Mouse (Mus musculus) neural tube, embryonic 12.5 days (tissue): ENCODE measurements around the gene Cd200. TPM values are rescaled to one million over a fixed set of nuclear protein-coding genes. Genes with fewer than 3 reads are reported as not detected.
"Not testable (repeated sequence)": the region's sequence is repeated elsewhere in the genome, so short reads cannot be mapped to it uniquely, and the experiment has no call there.

ENCODE experiments used
- ATAC-seq: fragments of 200-750 bp; cut with Nextera tagmentation; 2 replicates; pipeline ENCODE4 v1.8.0; 2017; ENCODE audit warnings: low read depth, mild to moderate bottlenecking, moderate TSS enrichment, moderate library complexity; ENCODE audit not compliant: low FRiP score
- H3K27ac ChIP-seq: fragments of 300-500 bp; sonication (generic); 2 replicates; pipeline ENCODE4 v1.5.1; 2016
- H3K27me3 ChIP-seq: fragments of 300-500 bp; sonication (generic); replicated peaks from 2 replicates; pipeline ENCODE4 v1.6.1; 2016; ENCODE audit warnings: mild to moderate bottlenecking
- H3K36me3 ChIP-seq: fragments of 300-500 bp; sonication (generic); 2 replicates; pipeline ENCODE4 v1.6.1; 2016; ENCODE audit warnings: mild to moderate bottlenecking
- H3K4me1 ChIP-seq: fragments of 300-500 bp; sonication (generic); 2 replicates; pipeline ENCODE4 v1.6.1; 2016
- H3K4me2 ChIP-seq: fragments of 300-500 bp; sonication (generic); replicated peaks from 2 replicates; pipeline ENCODE4 v1.6.1; 2016; ENCODE audit warnings: mild to moderate bottlenecking
- H3K4me3 ChIP-seq: fragments of 300-500 bp; sonication (generic); 2 replicates; pipeline ENCODE4 v1.5.1; 2016
- H3K9ac ChIP-seq: fragments of 300-500 bp; sonication (generic); 2 replicates; pipeline ENCODE4 v1.6.1; 2016; ENCODE audit warnings: mild to moderate bottlenecking
- H3K9me3 ChIP-seq: fragments of 300-500 bp; sonication (generic); 2 replicates; pipeline ENCODE4 v1.6.1; 2016; ENCODE audit warnings: mild to moderate bottlenecking
- WGBS: fragments of 180-500 bp; shearing (Covaris S2); methylation state at CpG from one replicate; pipeline ENCODE4 v1.1.7; 2016; 5-methylcytosine and 5-hydroxymethylcytosine counted together
- polyA plus RNA-seq: library from polyadenylated mRNA; unstranded; fragments of >200 nt; fragmentation: Nextera tagmentation; extraction: Ambion mirVana; gene quantifications from 2 replicates; pipeline ENCODE4 v1.2.1, GENCODE M21; 2016

Cd200 gene
- 102 and 104 TPM in 2 replicates for polyA plus RNA-seq

- no peaks in the 10 kb centered on the region for H3K9me3 ChIP-seq
- H3K9ac ChIP-seq, result peak within 1 kb of the TSS; percentile 73
- WGBS, result under 1% methylated on average over 28 of the region's 28 CpGs
- peak within 1 kb of the TSS; percentile 75 for H3K27ac ChIP-seq
- no peaks in the 10 kb centered on the region for H3K27me3 ChIP-seq
- H3K4me1 ChIP-seq, result no peaks in the 10 kb centered on the region
- peak; percentile 97 for ATAC-seq
- no peaks in the 10 kb centered on the region for H3K36me3 ChIP-seq
- peak within 1 kb of the TSS; percentile 61 for H3K4me3 ChIP-seq
- H3K4me2 ChIP-seq, result peak within 1 kb of the TSS; percentile 67
These were observed at the start of gene Cd200 for GRCm38 (mm10) chr16:45408425-45409063. Cd200 (minus strand) TSS chr16:45409053.

DNA sequence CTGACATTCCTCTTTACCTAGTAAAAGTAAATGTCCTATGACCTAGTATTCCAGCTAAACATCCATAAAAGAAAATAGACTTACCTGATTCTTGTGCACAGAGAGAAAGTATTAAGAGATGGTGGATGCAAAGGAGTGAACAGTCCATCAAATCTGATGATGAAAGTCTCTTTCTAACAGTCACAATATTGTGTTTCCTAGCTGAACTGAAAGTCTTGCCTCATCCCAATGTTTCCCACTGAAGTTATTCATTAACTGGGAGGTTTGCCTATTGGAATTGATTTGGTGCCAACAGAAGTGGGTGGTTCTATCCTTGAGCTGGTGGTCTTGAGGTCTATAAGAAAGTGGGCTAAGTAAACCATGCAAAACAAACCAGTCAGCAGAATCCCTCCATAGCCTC is 45.9 kb upstream of the Cd200 start:
- H3K4me2 ChIP-seq, result no peak overlapping the region
- no peak overlapping the region for H3K4me3 ChIP-seq
- H3K27ac ChIP-seq, result no peak overlapping the region
- no peak for ATAC-seq
- H3K27me3 ChIP-seq, result no peaks in the 10 kb centered on the region
- no peaks in the 10 kb centered on the region for H3K4me1 ChIP-seq
- no peaks in the 10 kb centered on the region for H3K36me3 ChIP-seq
- H3K9me3 ChIP-seq, result no peaks in the 10 kb centered on the region
- no peak overlapping the region for H3K9ac ChIP-seq

- Histone ChIP-seq H3K4me2 (no peak overlapping the region), H3K4me3 (no peak overlapping the region), H3K9me3 (no peaks in the 10 kb centered on the region), H3K36me3 (no peaks in the 10 kb centered on the region), H3K27ac (no peak overlapping the region), H3K27me3 (no peaks in the 10 kb centered on the region), H3K4me1 (no peaks in the 10 kb centered on the region), H3K9ac (no peak overlapping the region)
- no peak for ATAC-seq
- WGBS, result 87% methylated on average over 1 of the region's 1 CpGs
These were observed 28.4 kb upstream of the Cd200 start for GRCm38 (mm10) chr16:45437230-45437739.

- Histone ChIP-seq H3K9ac (no peak overlapping the region), H3K27ac (no peak overlapping the region), H3K4me1 (no peaks in the 10 kb centered on the region), H3K4me3 (no peak overlapping the region), H3K36me3 (no peaks in the 10 kb centered on the region), H3K27me3 (no peaks in the 10 kb centered on the region), H3K9me3 (no peaks in the 10 kb centered on the region), H3K4me2 (no peak overlapping the region)
- ATAC-seq, result no peak
These were observed 26.7 kb upstream of the Cd200 start for GRCm38 (mm10) chr16:45435591-45435990.

DNA sequence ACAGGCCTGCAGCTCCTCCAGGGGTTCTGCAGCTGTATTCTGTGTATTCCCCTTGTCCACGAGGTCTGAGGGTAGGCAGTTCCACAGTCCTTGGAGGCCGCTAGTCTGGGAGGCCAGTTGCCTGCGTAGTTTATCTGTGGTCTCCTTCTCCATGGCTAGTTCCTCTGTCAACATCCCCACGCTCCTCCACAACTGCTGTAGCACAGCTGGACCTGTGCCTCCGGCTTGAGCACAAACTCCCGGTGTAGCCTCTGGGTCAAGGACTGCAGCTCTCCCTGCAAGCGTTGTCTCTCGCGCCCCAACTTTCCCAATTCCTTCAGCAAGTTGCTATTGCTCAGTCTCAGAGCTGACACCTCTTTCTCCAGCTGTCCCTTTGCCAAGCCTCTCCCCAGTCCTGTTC is 18.8 kb upstream of the Cd200 start:
- no peaks in the 10 kb centered on the region for H3K9me3 ChIP-seq
- no peaks in the 10 kb centered on the region for H3K36me3 ChIP-seq
- no peak overlapping the region for H3K4me3 ChIP-seq
- H3K4me1 ChIP-seq, result no peaks in the 10 kb centered on the region
- no peak overlapping the region for H3K27ac ChIP-seq
- H3K9ac ChIP-seq, result no peak overlapping the region
- H3K4me2 ChIP-seq, result no peak overlapping the region
- ATAC-seq, result no peak
- 92% methylated on average over 9 of the region's 9 CpGs for WGBS
- H3K27me3 ChIP-seq, result no peaks in the 10 kb centered on the region

DNA sequence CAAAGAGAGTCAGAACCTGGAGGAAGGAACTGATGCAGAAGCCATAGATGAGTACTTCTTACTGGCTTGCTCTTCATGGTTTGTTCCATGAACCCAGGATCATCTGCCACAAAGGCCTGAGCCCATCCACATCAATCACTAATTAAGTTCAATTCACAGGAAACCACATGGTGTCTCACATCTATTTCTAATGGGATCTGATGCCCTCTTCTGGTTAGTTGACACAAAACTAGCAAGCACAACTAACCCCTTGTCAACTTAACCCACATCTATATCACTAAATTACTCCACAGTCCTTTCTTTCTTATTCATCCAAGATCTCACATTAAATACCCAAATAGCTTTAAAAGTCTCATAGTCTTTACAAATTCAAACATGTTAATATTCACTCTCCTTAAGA is 4.6 kb upstream of the Cd200 start:
- Histone ChIP-seq H3K4me2 (no peak overlapping the region), H3K27me3 (no peaks in the 10 kb centered on the region), H3K27ac (no peak overlapping the region), H3K4me1 (no peaks in the 10 kb centered on the region), H3K9ac (no peak overlapping the region), H3K4me3 (no peak overlapping the region), H3K36me3 (no peaks in the 10 kb centered on the region), H3K9me3 (no peaks in the 10 kb centered on the region)
- ATAC-seq, result no peak

DNA sequence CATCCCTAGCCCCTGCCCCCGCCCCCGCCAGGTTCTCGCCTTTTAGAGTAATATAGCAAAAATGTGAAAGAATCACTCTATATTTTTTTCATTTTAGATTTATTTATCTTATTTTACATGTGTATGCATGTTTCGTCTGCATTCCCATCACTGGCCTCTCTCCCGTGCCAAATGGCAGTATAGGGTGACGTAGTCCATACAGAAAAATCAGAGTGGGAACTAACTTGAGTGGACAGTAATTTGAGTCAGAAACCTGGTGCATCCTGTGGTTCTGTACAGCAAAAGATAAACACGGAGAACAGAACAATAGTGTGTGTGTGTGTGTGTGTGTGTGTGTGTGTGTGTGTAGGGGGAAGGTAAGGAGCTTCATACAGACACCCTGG is 202 bp upstream of the Cd200 start:
- not testable (repeated sequence) for H3K4me1 ChIP-seq
- ATAC-seq, result peak; percentile 23
- 39% methylated on average over 7 of the region's 7 CpGs for WGBS

GRCm38 (mm10) chr16:45407645-45408400 is 1.0 kb downstream of the Cd200 start:
- WGBS, result 39% methylated on average over 9 of the region's 9 CpGs
- Histone ChIP-seq H3K9me3 (no peaks in the 10 kb centered on the region), H3K36me3 (no peaks in the 10 kb centered on the region), H3K27ac (peak overlapping the region; percentile 75), H3K9ac (peak overlapping the region; percentile 73), H3K4me1 (no peaks in the 10 kb centered on the region), H3K4me3 (peak overlapping the region; percentile 61), H3K27me3 (no peaks in the 10 kb centered on the region), H3K4me2 (peak overlapping the region; percentile 67)
- ATAC-seq, result no peak

More for the DNA sequence above, 202 bp upstream of the Cd200 start:
- peak overlapping the region; percentile 61 for H3K4me3 ChIP-seq
- H3K36me3 ChIP-seq, H3K9me3 ChIP-seq, H3K27me3 ChIP-seq, H3K27ac ChIP-seq: not testable (repeated sequence)
- peak overlapping the region; percentile 73 for H3K9ac ChIP-seq
- H3K4me2 ChIP-seq, result peak overlapping the region; percentile 67

- no peaks in the 10 kb centered on the region for H3K27me3 ChIP-seq
- peak overlapping the region; percentile 73; the same call in 1 of the 2 replicates for H3K9ac ChIP-seq
- H3K9me3 ChIP-seq, result no peaks in the 10 kb centered on the region
- peak overlapping the region; percentile 67 for H3K4me2 ChIP-seq
- no peak overlapping the region for H3K27ac ChIP-seq
- H3K4me3 ChIP-seq, result peak overlapping the region; percentile 61; the same call in 1 of the 2 replicates
- H3K36me3 ChIP-seq, result no peaks in the 10 kb centered on the region
- H3K4me1 ChIP-seq, result no peaks in the 10 kb centered on the region
- 88% methylated on average over 5 of the region's 5 CpGs for WGBS
- no peak for ATAC-seq
These were observed 1.8 kb downstream of the Cd200 start for GRCm38 (mm10) chr16:45407091-45407490.

DNA sequence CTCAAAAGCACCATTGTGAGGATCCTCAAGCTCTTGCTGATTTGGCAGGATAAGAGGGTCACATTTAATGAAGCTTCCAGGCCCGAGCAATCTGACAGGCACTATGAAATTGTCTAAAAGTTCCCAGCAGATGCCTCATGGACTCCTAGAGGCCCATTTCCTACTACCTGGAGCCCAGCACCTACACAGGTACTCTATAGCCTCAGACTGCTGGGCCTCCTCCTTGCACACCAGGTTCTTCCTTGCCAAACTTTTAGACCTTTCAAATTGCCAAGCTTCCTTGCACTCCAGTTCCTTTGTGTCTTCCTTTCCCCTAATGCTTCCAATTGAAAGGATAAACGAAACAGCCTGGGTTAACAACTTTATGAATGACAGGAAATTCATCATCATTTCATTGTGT is 5.9 kb downstream of the Cd200 start:
- no peak overlapping the region for H3K4me2 ChIP-seq
- H3K36me3 ChIP-seq, result no peaks in the 10 kb centered on the region
- no peak overlapping the region for H3K27ac ChIP-seq
- H3K9ac ChIP-seq, result no peak overlapping the region
- H3K4me1 ChIP-seq, result no peaks in the 10 kb centered on the region
- 68% methylated on average over 2 of the region's 2 CpGs for WGBS
- ATAC-seq, result no peak
- no peaks in the 10 kb centered on the region for H3K9me3 ChIP-seq
- no peak overlapping the region for H3K4me3 ChIP-seq
- no peaks in the 10 kb centered on the region for H3K27me3 ChIP-seq

DNA sequence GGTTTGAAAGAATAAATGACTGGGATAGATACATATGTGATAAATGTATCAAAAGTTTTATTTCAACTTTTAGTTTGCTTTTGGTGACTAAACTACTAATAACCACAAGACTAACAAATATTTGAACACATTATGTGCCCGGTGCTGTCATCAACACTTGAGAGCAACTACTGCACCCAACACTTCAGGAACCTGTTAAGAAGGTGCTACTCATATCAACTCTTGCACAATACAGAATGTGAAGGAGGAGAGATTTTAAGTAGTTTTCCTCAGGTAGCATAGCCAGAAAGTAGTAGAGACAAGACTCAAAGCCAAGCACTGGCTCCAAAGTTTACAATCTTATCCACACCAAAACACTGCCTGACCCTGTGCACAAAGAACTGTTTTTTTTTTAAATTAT is 6.8 kb downstream of the Cd200 start:
- no peaks in the 10 kb centered on the region for H3K9me3 ChIP-seq
- ATAC-seq, result no peak
- 93% methylated on average over 1 of the region's 1 CpGs for WGBS

DNA sequence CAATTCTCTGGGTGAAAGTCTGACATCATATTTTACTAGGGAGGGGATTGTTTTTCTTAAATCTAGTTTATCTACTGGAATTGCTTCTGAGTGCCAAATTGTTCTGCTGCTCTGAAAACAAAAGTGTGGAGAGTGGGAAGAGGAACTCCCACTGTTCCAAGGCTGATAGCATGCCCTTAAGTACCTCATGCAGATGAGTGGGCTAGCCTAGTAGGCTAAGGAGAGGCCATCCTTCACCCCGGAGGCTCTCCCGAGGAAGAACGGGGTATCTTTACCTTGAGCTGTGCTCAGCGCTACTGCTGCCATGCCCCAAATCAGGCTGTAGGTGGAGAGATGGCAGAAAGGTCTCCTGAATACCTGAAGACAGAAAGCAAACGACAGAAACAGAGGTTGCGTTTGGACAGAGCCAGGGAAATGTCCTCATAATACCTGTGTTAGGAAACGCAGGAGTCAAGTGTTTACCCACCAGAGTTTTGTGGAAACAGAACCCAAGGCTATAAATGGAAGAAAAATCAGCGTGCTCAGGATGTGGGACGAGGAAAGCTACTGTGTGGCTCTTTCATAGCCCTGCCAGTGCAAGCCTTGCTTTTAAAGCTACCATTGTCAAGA is 8.8 kb downstream of the Cd200 start:
- Histone ChIP-seq H3K27ac (no peak overlapping the region), H3K4me2 (no peak overlapping the region), H3K9ac (no peak overlapping the region), H3K27me3 (no peaks in the 10 kb centered on the region), H3K4me1 (no peaks in the 10 kb centered on the region), H3K36me3 (no peaks in the 10 kb centered on the region), H3K9me3 (no peaks in the 10 kb centered on the region), H3K4me3 (no peak overlapping the region)
- no peak for ATAC-seq
- 74% methylated on average over 9 of the region's 9 CpGs for WGBS

More for the DNA sequence above, 6.8 kb downstream of the Cd200 start:
- Histone ChIP-seq H3K36me3 (no peaks in the 10 kb centered on the region), H3K27me3 (no peaks in the 10 kb centered on the region), H3K4me3 (no peak overlapping the region), H3K4me1 (no peaks in the 10 kb centered on the region), H3K4me2 (no peak overlapping the region), H3K27ac (no peak overlapping the region), H3K9ac (no peak overlapping the region)
